Mouse (Mus musculus) E14TG2a.4 (cell line): ENCODE results near the gene Tcerg1l.

Experiments used
- CTCF ChIP-seq: conservative IDR thresholded peaks from 2 replicates; pipeline ENCODE4 v1.5.1; 2014; ENCODE audit warnings: low read length
- POU5F1 ChIP-seq: IDR thresholded peaks from 2 replicates; pipeline ENCODE4 v1.6.1; 2014; ENCODE audit warnings: low read length, borderline replicate concordance

- TF ChIP-seq CTCF = no peak
- TF ChIP-seq POU5F1 = no peak
These were observed 4.1 kb upstream of the Tcerg1l start for GRCm38 (mm10) chr7:138401641-138402040.
